13 mouse cellular contexts compared by ENCODE assay signal in genomic region chr1:177081957-177082645, GRCm38 (mm10).
DNase-seq lines count a peak whose midpoint lies in the region; ATAC-seq and TF ChIP-seq lines count a peak whose summit lies in the region.
"Had no signal": no experiment of that assay in that cellular context is flagged by ENCODE, and none has a peak within 500 bp of the region (broad histone marks: within the 10 kb centered on the region; RNA-seq: fewer than 3 reads in every experiment).

No protein-coding gene starts in this region.

- no peaks in the 10 kb centered on the region for H3K4me1 ChIP-seq in kidney, embryonic 15.5 days
- peaks cover 7% of the 10 kb centered on the region in 2 experiments for H3K4me1 ChIP-seq in MEL (ENCODE audit: control insufficient read depth in 1 of 2, insufficient read depth in 2 of 2, low read length in 2 of 2)
- peaks cover 6% of the 10 kb centered on the region; the same call in 1 of the 2 replicates for H3K4me1 ChIP-seq in liver, embryonic 15.5 days (replicated peaks)
- H3K4me1 ChIP-seq: neural tube, embryonic 15.5 days had no signal

- no peaks in the 10 kb centered on the region for H3K79me2 ChIP-seq in MEL (ENCODE audit: control insufficient read depth, insufficient read depth, low read length, poor library complexity)

- H3K4me2 ChIP-seq in kidney, embryonic 15.5 days, result no peak overlapping the region
- no peak overlapping the region for H3K4me2 ChIP-seq in liver, embryonic 15.5 days
- H3K4me2 ChIP-seq: neural tube, embryonic 15.5 days had no signal

- H3K9ac ChIP-seq in kidney, embryonic 15.5 days, result no peak overlapping the region
- H3K9ac ChIP-seq in MEL (ENCODE audit: control insufficient read depth, low read depth, low read length, poor library complexity, severe bottlenecking), result no peak overlapping the region
- H3K9ac ChIP-seq in liver, embryonic 15.5 days, result no peak overlapping the region
- H3K9ac ChIP-seq: neural tube, embryonic 15.5 days had no signal

- peak; percentile 23 to 31 for DNase-seq in cerebellum, postnatal 25 days
- DNase-seq in cerebellum, adult 8-10 months, result no peak
- DNase-seq in kidney, adult 11 months, result no peak
- DNase-seq in MEL (ENCODE audit: low read depth, low spot score), result peak; percentile 16
- no peak for DNase-seq in ovary, adult 18-20 months (ENCODE audit: low spot score)
- no peak for DNase-seq in gastrocnemius, postnatal 10 days
- DNase-seq: adrenal gland, adult 2 months; kidney, postnatal 14 days; layer of hippocampus, postnatal 36 days had no signal

- peak; percentile 36; the same call in 1 of the 2 replicates for ATAC-seq in kidney, embryonic 15.5 days (replicated peaks; ENCODE audit: low FRiP score)
- peak; percentile 65 for ATAC-seq in liver, embryonic 15.5 days (ENCODE audit: insufficient read depth)
- ATAC-seq: hindbrain, postnatal 0 days had no signal

- no peaks in the 10 kb centered on the region for H3K9me3 ChIP-seq in kidney, embryonic 15.5 days (replicated peaks)
- no peaks in the 10 kb centered on the region for H3K9me3 ChIP-seq in MEL (replicated peaks; ENCODE audit: insufficient read depth, low read length)
- H3K9me3 ChIP-seq in liver, embryonic 15.5 days (replicated peaks), result no peaks in the 10 kb centered on the region
- H3K9me3 ChIP-seq: neural tube, embryonic 15.5 days had no signal

- TF ChIP-seq RAD21 in MEL (IDR thresholded peaks at IDR 0.05; ENCODE audit: low read depth, low read length), result no peak

- H3K27ac ChIP-seq in kidney, embryonic 15.5 days, result no peak overlapping the region
- no peak overlapping the region for H3K27ac ChIP-seq in MEL (ENCODE audit: control insufficient read depth, low read depth, low read length)
- no peak overlapping the region for H3K27ac ChIP-seq in liver, embryonic 15.5 days (replicated peaks)
- H3K27ac ChIP-seq: hindbrain, postnatal 0 days; neural tube, embryonic 15.5 days had no signal

- TF ChIP-seq POLR2A in MEL (IDR thresholded peaks at IDR 0.05; ENCODE audit: control insufficient read depth in 1 of 2, insufficient read depth in 1 of 2, low read depth in 1 of 2, low read length in 2 of 2, poor library complexity in 1 of 2), result no peak

- no peak for TF ChIP-seq EP300 in MEL (IDR thresholded peaks at IDR 0.05; ENCODE audit: low read depth in 1 of 2, low read length in 2 of 2)

- no peaks in the 10 kb centered on the region for H3K27me3 ChIP-seq in kidney, embryonic 15.5 days
- H3K27me3 ChIP-seq in MEL (ENCODE audit: control insufficient read depth in 1 of 2, insufficient read depth in 2 of 2, low read length in 2 of 2), result no peaks in the 10 kb centered on the region
- H3K27me3 ChIP-seq in liver, embryonic 15.5 days, result no peaks in the 10 kb centered on the region
- H3K27me3 ChIP-seq: neural tube, embryonic 15.5 days had no signal

- TF ChIP-seq CTCF in MEL (IDR thresholded peaks at IDR 0.05 in 2 of 3, conservative IDR thresholded peaks at IDR 0.05 in 1 of 3; ENCODE audit: control insufficient read depth in 1 of 3, insufficient read depth in 1 of 3, low read depth in 2 of 3, low read length in 3 of 3, poor library complexity in 1 of 3, severe bottlenecking in 1 of 3), result no peak

- no peak overlapping the region for H3K4me3 ChIP-seq in kidney, embryonic 15.5 days (replicated peaks)
- H3K4me3 ChIP-seq in MEL (ENCODE audit: control insufficient read depth in 1 of 2, insufficient read depth in 1 of 2, low read depth in 2 of 2, low read length in 2 of 2), result no peak overlapping the region
- no peak overlapping the region for H3K4me3 ChIP-seq in liver, embryonic 15.5 days (replicated peaks)
- H3K4me3 ChIP-seq: neural tube, embryonic 15.5 days had no signal

- H3K36me3 ChIP-seq in kidney, embryonic 15.5 days, result no peaks in the 10 kb centered on the region
- H3K36me3 ChIP-seq in MEL (ENCODE audit: control insufficient read depth in 1 of 2, insufficient read depth in 2 of 2, low read length in 2 of 2), result peaks cover 0 to 2% of the 10 kb centered on the region in 2 experiments; a peak in 2 of 4 replicates
- no peaks in the 10 kb centered on the region for H3K36me3 ChIP-seq in liver, embryonic 15.5 days (replicated peaks)
- H3K36me3 ChIP-seq: neural tube, embryonic 15.5 days had no signal

- 77% methylated on average over 1 of the region's 1 CpGs for WGBS in kidney, embryonic 15.5 days
- 62% methylated on average over 1 of the region's 1 CpGs for WGBS in liver, embryonic 15.5 days (ENCODE audit: insufficient replicate concordance)

TF ChIP-seq in MEL, 35 proteins besides CTCF, POLR2A, EP300 and RAD21:
- TF ChIP-seq ETS1 (IDR thresholded peaks at IDR 0.05; ENCODE audit: low read depth, low read length) (0 out of 2 replicates have a peak, but pooled peaks have one; percentile 24), ZC3H11A (IDR thresholded peaks at IDR 0.05; ENCODE audit: low read depth, low read length) (no peak), RCOR1 (IDR thresholded peaks at IDR 0.05; ENCODE audit: low read depth, low read length) (no peak), MEF2A (IDR thresholded peaks at IDR 0.05; ENCODE audit: extremely low read depth, insufficient replicate concordance, low read depth, low read length, poor library complexity, severe bottlenecking) (no peak), MYC (IDR thresholded peaks at IDR 0.05; ENCODE audit: low read depth, low read length) (no peak), ZMIZ1 (IDR thresholded peaks at IDR 0.05; ENCODE audit: low read depth, low read length) (no peak), MYB (IDR thresholded peaks at IDR 0.05; ENCODE audit: low read depth, low read length) (no peak)

Comparison
In these comparisons a context has a peak if more than half of its experiments do, and no peak if none do; other contexts are left out.
1. DNase-seq: peak in cerebellum, postnatal 25 days (2 of 2) and MEL (single experiment); none in cerebellum, adult 8-10 months (single experiment), kidney, adult 11 months (single experiment), ovary, adult 18-20 months (single experiment) and gastrocnemius, postnatal 10 days (single experiment).